Mouse (Mus musculus) gastrocnemius, postnatal 36 days (tissue): ENCODE data around the gene Zbtb9. TPM values are rescaled to one million over a fixed set of nuclear protein-coding genes. Genes with fewer than 3 reads are reported as not detected.

Experiments used
- DNase-seq, 2 experiments: peaks; one replicate each; pipeline ENCODE4 v3.0.0; 2022
- intact Hi-C: fragments of 180-260 bp; cut with DNase I; formaldehyde crosslinking; loops from one replicate; pipeline ENCODE4 v1.15.1; 2025
- total RNA-seq, 2 experiments: library from RNA; stranded (reverse); gene quantifications; 2 replicates each; pipeline ENCODE4 v1.2.3; 2021

Gene Zbtb9
- total RNA-seq, 2 experiments from 2014 or later = 0.94 TPM; not detected in 1

DNA sequence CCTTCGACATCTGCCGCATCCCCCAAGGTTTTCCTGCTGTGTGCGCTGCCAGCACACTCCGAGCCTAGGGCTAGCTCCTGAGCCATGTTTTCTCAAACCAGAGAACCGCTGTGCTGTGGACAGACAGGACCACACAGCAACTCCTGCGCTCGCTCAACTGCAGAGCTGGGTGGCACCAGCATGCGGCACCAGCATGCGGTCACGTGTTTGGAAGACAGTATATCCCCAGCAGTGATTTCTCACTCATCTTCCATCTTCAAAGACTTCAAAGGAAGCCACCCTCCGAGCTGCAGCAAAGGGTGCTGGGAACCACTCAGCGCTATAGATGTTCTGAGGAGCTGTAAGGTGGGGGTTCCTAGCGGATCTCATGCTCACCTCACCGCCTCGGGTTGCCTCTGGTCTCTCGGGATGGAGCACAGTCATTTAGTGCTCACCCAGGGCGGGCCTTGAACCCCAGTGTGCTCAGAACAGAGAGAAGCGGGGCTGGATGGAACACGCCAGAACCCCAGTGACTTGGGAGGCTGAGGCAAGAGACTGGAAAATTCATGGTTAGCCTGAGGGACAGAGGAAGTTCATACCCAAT lies 32.0 kb downstream of the Zbtb9 start:
- no peak for DNase-seq
- intact Hi-C loops = no loop called here

DNA sequence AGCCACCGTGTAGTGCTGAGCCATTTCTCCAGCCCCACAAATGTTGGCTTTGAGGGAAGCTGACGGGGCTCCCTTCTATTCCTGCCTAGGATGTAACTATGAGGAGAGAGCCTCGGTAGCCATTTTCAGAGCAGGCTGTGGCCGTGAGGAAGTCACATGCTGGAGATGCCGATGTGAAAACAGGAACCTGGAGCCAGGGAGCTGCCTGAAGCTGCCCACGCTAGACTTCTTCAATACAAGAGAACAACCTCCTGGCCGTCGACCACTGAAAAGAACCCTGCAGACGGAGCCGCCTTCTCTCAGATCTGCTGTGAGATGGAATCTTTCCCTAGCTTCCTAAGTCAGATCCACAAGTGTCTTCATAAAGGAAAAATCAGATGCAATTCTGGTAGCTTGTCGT lies 32.7 kb downstream of the Zbtb9 start:
- intact Hi-C loops = no loop called here
- DNase-seq = no peak

GRCm38 (mm10) chr17:27008277-27008676 lies 35.3 kb downstream of the Zbtb9 start:
- intact Hi-C loops = no loop called here
- DNase-seq = no peak

DNA sequence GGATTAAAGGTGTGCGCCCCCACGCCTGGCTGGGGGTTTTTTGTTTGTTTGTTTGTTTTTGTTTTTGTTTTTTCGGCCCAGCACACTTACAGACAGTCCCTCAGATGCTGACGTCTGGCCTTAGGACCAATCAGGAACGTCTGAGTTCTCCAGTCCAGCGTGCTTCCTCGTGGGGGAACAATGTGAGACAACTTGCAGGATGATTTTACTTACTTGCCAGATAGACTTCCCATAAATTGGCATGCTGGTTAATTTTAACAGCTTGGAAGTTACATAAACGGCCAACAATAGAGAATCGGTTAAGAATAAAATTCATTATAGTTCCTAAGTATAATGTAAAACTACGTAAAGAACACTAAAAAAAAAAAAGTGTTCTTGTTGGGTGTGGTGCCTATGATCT lies 38.2 kb downstream of the Zbtb9 start:
- intact Hi-C loops = no loop called here
- DNase-seq = no peak

GRCm38 (mm10) chr17:27011998-27012672 lies 39.2 kb downstream of the Zbtb9 start:
- no peak for DNase-seq
- intact Hi-C loops = no loop called here

DNA sequence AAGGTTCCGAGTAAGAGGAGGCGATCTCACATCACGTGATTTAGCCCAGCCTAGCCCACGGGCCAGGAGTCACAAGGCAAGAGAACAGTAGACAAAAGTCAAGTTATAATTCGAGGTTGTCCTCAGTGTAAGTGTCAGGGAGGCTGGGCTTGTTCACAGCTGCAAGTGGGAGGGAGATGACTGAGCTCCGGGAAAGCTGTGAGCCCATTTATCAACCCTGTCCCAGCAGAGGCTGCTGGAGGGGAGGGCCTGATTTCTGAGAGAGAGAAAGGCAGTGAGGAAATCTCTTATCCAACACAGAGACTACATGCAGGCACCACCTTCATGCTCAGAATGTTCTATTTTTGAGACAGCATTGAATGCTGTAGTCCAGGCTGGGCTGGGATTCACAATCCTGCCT lies 39.9 kb downstream of the Zbtb9 start:
- intact Hi-C loops = no loop called here

GRCm38 (mm10) chr17:27017564-27018499 lies 44.9 kb downstream of the Zbtb9 start:
- peak; percentile 82 to 84 for DNase-seq
- intact Hi-C loops = no loop called here

More for the DNA sequence above, 39.9 kb downstream of the Zbtb9 start:
- no peak for DNase-seq

DNA sequence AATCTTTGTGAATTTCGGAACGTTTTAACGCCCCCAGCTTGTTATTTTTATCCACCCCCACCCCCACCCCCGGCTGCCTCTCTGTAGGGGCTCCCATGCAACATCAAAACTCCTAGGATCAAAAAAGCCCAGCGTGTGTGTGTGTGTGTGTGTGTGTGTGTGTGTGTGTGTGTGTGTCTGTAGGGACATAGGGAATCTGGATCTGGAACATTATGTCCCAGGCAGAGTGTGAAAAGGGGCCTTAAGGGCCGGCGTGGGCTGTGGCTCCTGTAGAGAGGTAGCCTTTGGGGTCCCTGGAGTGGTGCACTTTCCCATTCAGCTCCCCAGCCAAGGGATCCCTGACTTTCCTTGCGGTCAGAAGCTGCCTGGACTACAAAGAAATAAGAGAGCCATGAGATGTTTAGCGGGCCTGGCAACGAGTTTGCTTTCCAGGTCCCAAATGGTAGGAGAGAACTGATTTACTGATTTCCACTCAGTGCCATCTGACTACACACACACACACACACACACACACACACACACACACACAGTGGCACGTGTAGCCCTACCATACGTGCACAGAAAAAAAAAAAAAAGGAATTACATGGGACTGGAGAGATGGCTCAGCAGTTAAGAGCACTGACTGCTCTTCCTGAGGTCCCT lies 45.7 kb downstream of the Zbtb9 start:
- intact Hi-C loops = no loop called here
- DNase-seq = no peak

GRCm38 (mm10) chr17:27021076-27021475 lies 48.1 kb downstream of the Zbtb9 start:
- intact Hi-C loops = no loop called here
- no peak for DNase-seq

- intact Hi-C loops = no loop called here
- no peak for DNase-seq
Observed at GRCm38 (mm10) chr17:27021736-27022135, 48.8 kb downstream of the Zbtb9 start.

- DNase-seq = no peak
- intact Hi-C loops = no loop called here
Observed at GRCm38 (mm10) chr17:27023342-27023741, 50.4 kb downstream of the Zbtb9 start.

DNA sequence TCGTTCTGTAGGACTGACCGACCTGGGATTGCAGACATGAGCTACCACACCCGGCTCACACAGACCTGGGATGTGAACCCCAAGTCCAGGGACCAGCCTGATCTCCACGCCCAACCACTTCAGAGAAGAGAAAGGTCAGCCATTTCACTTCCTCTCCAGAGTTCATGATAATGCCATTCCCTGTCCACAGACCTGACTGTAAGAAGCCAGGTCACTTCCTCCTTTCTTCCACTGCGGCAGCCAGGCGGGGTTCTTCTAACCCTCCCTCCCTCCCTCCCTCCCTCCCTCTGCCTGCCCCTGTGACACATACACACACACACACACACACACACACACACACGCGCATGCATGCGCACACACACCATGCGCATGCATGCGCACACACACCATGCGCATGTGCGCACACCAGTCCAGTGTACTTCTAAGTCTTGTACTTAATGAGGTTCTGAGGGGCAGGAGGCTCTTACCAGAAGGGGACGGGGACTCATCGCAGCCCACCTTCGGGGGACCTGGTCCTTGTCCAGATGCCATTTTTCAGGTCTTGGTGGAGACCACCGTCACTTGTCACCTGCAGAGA lies 52.4 kb downstream of the Zbtb9 start:
- intact Hi-C loops = no loop called here

GRCm38 (mm10) chr17:27025951-27026350 lies 53.0 kb downstream of the Zbtb9 start:
- no peak for DNase-seq
- intact Hi-C loops = no loop called here

More for the DNA sequence above, 52.4 kb downstream of the Zbtb9 start:
- no peak for DNase-seq

DNA sequence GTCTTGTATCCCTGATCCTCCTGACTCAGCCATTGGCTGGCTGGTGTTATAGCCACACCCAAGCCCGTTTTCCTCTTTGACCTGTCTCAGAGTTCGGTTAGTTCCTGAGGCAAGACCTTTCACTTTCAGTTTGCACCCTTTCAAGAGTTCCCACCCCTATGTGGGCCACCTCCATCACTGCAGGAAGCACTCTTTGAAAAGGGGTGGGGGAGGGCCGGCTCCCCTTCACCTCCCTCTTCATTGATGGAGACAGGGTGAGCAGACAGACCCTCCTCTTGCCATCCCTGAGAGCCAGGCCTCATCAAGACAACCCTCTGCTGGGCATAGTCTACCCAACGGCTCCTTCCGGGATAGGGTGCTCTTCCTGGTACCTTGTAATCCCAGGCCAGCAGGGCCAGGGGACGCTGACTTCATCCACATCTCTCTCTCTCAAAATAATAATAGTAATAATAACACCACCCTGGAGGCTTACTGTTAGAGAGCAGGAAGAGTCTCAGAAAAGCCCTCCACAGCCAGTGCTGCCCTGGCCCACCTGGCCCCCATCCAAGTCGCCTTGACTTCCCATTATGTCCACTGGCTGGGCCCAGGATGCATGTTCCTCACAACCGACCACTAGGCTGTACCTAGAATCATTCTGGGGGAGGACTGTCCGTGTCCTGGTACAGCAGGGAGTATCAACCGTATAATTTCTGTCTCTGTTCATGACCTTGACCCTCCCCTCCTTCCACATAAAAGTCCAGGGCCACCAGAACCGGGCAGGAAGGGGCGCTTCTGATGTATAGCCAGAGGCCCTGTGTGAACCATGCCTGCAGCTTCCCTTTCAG lies 54.7 kb downstream of the Zbtb9 start:
- intact Hi-C loops = no loop called here
- DNase-seq = no peak

- intact Hi-C loops = no loop called here
- peak; percentile 87 to 88 for DNase-seq
Observed at GRCm38 (mm10) chr17:27028284-27028795, 55.4 kb downstream of the Zbtb9 start.

DNA sequence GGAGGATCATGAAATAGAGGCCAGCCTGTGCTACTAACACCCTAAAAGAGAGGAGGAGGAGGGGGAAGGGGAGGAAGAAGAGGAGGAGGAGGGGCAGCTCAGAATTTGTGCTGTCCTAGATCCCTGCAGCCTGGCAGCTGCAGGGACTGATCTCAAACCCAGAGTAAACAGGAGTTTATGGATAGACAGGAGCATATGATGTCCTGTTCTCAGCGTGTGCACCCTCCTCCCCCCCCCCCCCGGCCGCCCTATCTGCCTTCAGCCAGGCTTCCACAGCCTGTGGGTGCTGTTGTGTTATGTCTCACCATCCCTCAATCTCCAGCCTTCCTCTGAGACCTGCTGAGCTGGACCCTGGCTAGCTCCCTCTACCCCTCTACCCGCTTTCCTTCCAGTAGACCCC lies 55.9 kb downstream of the Zbtb9 start, which contains the start of gene Bak1:
TSS of gene Bak1 (minus strand) at position 101 of the 400 bp plus-strand sequence.
- no peak for DNase-seq
- intact Hi-C loops = no loop called here

DNA sequence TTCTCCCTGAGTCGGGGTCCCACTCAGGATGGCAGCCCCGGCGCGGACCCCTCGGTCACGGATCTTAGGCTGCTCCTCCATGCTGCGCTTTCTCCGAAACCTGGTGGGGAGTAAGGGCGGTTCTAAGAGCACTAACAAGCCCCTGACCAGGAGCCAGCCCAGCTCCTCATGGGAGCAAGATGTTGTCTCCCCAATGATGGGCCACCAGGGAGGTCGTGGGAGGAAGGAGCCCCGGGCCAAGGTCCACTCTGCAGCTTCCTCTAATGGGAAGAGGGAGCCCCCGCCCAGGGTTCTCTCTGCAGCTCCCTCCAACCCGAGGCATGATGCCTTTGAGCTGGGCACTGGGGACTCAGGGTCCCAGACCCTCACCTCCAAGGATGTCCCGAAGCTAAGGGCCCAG lies 56.5 kb downstream of the Zbtb9 start:
- no peak for DNase-seq
- intact Hi-C loops = no loop called here

DNA sequence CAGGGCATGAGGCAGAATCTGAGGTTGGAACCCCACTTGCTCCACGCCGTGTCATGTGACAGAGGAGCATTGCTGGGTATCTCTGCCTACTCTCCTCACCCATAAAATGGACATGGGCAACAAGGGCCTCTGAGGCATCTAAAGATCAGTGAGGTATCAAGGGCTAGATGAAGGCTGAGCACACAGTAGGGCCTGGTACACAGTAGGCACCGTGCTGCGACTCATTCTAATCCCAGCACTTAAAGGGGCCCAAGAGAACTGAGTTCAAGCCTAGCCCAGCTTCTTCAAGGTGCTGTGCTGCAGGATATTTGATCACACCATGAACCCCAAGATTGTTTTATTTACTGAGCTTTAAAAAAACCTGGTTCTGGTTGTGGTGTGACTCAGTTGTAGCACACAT lies 57.9 kb downstream of the Zbtb9 start:
- intact Hi-C loops = loop anchor here (5.0 to 10.0 kb wide), 2 partner anchors 151 to 484 kb away; no protein-coding TSS in a partner anchor
- no peak for DNase-seq

GRCm38 (mm10) chr17:27032328-27032727 lies 59.4 kb downstream of the Zbtb9 start:
- DNase-seq = no peak
- intact Hi-C loops = loop anchor here (2.0 to 10.0 kb wide), 4 partner anchors 54 to 482 kb away; no protein-coding TSS in a partner anchor
